Mouse (Mus musculus) thymus, postnatal 4 days (tissue): ENCODE measurements around the gene Plk5.

ENCODE experiments used
- DNase-seq: peaks from one replicate; pipeline ENCODE4 v3.0.0; 2021

Gene Plk5

GRCm38 (mm10) chr10:80356001-80356682 lies at the start of gene Plk5:
Gene Plk5 (plus strand): TSS chr10:80356459.
- peak; percentile 41 for DNase-seq

DNA sequence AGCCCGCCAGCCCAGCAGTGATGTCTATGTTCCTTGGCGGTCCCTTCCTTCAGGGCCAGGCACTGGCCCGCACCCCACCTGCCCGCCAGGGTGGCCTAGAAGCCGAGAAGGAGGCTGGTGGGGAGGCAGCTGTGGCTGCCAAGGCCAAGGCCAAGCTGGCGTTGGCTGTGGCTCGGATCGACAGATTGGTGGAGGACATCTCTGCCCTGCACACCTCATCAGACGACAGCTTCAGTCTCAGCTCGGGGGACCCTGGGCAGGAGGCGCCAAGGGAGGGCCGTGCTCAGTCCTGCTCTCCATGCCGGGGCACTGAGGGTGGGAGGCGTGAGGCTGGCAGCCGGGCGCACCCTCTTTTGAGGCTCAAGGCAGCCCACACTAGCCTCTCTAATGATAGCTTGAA lies 44.7 kb upstream of the Plk5 start:
- DNase-seq, result no peak

DNA sequence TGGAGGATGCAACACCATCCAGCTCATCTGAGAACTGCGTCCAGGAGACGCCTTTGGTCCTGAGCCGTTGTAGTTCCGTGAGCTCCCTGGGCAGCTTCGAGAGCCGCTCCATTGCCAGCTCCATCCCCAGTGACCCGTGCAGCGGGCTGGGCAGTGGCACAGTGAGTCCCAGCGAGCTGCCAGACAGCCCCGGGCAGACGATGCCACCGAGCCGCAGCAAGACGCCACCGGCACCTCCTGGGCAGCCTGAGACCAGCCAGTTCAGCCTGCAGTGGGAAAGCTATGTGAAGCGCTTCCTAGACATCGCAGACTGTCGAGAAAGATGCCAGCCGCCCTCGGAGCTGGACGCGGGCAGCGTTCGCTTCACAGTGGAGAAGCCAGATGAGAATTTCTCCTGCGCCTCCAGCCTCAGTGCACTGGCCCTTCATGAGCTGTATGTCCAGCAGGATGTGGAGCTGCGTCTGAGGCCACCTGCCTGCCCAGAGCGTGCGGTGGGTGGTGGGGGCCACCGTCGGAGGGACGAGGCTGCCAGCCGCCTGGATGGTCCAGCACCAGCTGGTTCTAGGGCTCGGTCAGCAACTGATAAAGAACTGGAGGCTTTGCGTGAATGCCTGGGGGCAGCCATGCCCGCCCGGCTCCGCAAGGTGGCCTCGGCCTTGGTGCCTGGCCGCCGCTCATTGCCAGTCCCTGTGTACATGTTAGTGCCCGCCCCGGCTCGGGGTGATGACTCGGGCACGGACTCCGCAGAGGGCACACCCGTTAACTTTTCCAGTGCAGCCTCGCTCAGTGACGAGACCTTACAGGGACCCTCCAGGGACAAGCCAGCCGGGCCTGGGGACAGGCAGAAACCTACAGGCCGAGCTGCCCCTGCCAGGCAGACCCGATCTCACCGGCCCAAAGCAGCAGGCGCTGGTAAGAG lies 43.4 kb upstream of the Plk5 start:
- no peak for DNase-seq

DNA sequence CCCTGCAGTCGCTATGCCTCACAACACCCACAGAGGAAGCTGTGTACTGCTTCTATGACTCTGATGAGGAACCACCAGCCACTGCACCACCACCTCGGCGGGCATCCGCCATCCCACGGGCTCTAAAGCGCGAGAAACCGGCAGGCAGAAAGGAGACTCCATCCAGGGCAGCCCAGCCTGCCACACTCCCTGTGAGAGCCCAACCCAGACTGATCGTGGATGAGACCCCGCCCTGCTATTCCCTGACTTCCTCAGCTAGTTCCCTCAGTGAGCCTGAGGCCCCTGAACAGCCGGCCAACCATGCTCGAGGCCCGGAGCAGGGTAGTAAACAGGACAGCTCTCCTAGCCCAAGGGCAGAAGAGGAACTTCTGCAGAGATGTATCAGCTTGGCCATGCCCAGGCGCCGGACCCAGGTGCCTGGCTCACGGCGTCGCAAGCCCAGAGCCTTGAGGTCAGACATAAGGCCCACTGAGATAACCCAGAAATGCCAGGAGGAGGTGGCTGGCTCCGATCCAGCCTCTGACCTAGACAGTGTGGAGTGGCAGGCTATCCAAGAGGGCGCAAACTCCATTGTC lies 42.5 kb upstream of the Plk5 start:
- no peak for DNase-seq

DNA sequence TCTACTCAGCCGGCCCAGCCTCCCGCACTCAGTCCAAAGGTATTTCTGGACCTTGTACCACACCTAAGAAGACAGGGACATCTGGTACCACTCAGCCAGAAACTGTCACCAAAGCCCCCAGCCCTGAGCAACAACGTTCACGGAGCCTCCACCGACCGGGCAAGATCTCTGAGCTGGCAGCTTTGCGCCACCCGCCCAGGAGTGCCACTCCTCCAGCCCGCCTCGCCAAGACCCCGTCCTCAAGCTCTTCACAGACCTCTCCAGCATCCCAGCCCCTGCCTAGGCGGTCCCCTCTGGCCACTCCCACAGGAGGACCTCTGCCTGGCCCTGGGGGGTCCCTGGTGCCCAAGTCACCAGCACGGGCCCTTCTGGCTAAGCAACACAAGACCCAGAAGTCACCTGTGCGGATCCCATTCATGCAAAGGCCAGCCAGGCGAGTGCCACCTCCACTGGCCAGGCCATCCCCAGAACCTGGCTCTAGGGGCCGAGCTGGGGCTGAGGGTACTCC lies 41.7 kb upstream of the Plk5 start:
- DNase-seq, result no peak

DNA sequence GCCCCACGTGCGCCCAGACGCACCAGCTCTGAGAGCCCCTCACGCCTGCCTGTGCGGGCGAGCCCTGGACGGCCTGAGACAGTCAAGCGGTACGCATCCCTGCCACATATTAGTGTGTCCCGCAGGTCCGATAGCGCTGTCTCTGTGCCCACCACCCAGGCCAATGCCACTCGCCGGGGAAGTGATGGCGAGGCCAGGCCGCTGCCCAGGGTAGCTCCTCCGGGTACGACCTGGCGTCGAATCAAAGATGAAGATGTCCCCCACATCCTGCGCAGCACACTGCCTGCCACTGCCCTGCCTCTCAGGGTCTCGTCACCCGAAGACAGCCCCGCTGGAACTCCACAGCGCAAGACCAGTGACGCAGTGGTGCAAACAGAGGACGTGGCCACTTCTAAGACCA lies 40.9 kb upstream of the Plk5 start:
- no peak for DNase-seq

DNA sequence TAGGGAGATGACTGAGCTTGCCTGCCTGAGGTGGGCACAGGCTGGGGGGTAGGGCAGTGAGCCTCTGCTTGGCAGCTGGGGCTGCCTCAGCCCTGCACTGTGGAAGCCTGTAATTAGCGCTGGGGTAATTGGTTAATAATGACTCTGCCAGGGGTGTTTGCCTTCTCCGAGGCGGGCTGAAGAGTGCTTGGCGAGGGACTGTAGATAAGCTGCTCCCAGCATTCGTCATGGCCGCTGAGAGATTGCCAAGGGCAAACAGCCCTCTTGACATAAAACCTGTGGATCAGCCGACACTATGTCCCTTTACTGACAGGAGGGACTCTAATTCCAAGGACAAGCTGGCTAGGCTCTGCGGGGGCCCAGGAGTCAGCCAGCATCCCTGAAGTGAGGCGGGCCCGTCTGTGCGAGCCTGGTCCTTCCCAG lies 39.9 kb upstream of the Plk5 start:
- DNase-seq, result no peak

DNA sequence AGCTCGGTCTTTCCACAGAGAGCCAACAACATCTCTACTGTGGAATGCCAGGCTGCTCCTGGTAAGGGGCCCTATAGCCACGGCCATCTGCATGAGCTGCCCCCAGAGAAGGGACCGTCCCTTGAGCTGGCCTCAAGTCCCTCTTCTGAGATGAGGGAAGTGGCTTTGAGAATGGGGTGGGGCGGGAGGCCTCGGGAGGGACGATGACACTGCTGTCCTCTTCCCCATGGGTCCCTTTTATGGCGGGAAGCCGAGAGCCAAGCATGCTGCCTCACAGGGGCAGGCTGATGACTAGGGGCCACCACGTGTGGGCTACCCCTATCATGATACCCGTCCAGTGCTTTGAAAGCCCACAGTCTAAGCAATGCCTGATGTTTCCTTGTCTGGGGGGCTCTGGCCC lies 39.2 kb upstream of the Plk5 start:
- DNase-seq, result no peak

- peak; percentile 92 for DNase-seq
Observed at GRCm38 (mm10) chr10:80320340-80320760, 35.9 kb upstream of the Plk5 start, which contains the start of gene 2310011J03Rik. Gene 2310011J03Rik (minus strand): TSS chr10:80320537.

GRCm38 (mm10) chr10:80321014-80321669 lies 35.1 kb upstream of the Plk5 start:
- no peak for DNase-seq

GRCm38 (mm10) chr10:80321670-80322581 lies 34.3 kb upstream of the Plk5 start:
- DNase-seq, result no peak

DNA sequence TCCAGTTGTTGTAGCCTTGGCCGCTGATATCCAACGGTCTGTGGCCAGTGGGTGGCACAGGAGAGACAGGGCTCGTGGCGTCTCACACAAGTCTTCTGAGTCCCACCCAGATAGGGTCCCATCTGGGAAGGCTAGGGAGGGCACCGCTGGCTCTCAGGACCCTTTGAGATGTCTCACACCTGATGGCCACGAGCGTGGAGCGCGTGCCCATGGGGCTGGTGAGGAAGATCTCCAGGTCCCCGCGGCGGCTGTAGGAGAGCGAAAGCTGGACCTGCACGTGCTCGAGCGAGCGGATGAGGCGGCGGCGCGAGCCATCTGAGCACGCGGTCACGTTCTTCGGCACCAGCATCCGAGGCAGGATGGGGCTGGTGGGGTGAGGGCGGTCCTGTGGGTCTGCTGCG lies 33.4 kb upstream of the Plk5 start:
- no peak for DNase-seq

DNA sequence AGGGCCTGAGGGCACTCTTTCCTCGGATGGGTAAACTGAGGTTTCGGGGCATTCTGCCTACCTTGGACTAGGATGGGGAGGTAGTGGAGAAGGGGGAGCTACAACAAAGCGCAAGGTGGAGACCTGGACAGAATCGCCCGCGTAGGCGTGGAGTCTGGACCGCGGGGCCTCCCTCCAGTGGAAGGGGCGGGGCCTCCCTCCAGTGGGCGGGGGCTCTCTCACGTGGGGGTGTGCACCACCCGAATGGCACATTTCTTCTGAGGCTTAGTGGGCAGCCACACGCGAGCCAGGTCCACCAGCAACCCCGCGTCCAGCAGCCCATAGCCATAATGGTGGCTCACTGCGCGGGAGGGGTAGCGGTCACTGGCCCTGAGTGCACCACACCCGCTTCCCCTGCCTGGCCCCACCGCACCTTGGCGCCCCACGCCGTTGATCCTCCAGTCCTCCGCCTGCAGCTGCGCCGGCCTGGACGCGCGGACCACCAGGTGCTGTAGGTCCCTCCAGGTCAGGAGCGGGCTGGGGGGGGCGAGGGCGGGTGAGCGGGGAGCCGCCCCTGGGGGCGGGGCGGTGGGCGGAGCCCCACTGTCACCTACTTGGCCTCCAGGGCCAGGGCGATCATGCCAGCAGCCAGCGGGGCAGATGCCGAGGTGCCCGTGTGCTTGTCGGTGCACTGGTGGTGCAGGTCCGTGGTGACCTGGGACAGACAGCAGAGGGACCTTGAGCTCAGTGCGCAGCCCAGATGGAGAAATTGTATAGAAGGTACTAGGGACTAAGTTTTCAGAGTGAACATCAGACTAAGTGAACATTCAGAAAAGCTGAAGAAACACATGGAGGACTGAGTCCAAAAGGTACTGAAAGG lies 32.8 kb upstream of the Plk5 start:
- DNase-seq, result peak; percentile 78

DNA sequence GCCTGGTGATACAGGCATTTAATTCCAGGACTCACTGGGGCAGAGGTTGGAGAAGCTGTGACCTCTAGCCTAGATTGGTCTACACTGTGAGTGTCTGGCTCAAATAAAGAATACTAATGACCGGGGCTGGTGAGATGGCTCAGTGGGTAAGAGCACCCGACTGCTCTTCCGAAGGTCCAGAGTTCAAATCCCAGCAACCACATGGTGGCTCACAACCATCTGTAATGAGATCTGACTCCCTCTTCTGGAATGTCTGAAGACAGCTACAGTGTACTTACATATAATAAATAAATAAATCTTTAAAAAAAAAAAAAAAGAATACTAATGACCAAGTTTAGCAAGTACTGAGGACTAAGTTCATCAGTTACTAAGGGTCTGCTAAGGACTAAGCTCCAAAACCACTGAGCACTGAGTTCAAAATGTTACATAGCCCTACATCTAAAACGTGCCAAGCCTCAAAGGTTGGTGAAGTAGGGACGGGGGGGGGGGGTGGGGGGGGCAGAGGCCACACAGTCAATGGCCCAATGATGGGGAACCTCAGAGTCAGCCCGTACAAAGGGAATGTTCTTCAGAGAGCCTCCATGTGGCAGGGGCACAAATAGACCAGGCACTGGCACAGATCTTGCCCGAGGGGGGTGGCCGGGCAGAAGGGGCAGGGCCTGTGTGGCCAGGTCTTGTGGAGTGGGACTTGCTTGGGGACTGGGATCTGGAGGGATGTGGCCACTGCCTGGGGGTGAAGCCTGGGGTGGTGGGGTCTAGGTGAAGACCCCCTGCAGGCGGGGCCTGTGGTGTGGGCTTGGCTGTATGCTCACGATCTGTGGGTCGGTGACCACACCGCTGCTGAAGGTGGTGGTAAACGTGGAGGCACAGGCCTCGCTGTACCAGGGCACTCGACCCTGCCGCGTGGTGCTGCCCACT lies 31.9 kb upstream of the Plk5 start:
- no peak for DNase-seq

GRCm38 (mm10) chr10:80325045-80325444 lies 31.2 kb upstream of the Plk5 start:
- DNase-seq, result no peak

DNA sequence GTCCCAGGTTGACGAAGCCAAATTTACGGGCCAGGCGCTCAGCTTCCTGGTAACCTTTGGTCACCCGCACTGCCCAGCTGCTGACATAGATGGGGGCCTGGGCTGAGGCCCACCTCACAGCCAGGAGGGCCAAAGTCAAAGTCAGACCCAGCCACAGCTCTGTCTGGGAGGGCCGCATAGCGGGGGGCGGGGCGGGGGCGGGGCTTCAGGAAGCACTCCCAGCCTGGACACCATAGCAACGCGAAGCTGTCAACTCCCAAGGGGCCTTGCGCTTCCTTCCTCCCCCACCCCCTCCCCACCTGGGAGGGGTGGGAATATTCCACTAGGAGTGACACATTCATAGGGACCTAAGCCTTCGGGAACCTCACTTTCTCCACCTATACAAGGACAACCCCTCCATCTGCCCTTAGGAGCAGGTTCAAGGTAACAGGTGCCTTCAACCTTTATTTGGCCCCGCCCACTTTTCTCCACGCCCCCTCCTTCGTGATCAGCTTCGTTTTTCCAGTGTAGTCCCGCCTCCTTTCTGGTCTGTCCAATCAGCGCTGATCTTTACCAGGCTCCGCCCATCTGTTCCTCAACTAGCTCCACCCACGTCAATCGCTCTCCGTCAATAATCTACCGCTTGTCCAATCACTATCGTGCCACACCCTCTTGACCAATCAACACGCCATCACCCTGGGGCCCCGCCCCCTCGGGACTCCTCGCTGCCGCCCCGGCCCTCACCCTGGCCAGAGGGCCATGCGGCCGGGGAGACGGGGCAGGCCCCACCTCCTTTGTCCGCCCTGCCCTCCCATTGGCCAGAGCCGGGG lies 26.8 kb upstream of the Plk5 start, which contains the start of the genes Pcsk4 and Reep6:
Gene Pcsk4, minus strand, starts transcription at position 226 of the 809 bp plus-strand sequence.
Gene Reep6, plus strand, starts transcription at position 681 of the 809 bp plus-strand sequence.
- peak; percentile 85 for DNase-seq

GRCm38 (mm10) chr10:80330084-80330483 lies 26.2 kb upstream of the Plk5 start:
- DNase-seq, result no peak

GRCm38 (mm10) chr10:80330888-80331287 lies 25.4 kb upstream of the Plk5 start:
- DNase-seq, result no peak
